Mouse (Mus musculus) intestine, embryonic 16.5 days (tissue): ENCODE measurements around the gene Ttll13. TPM values are rescaled to one million over a fixed set of nuclear protein-coding genes. Genes with fewer than 3 reads are reported as not detected.

Experiments used
- ATAC-seq: fragments of 200-750 bp; cut with Nextera tagmentation; 2 replicates; pipeline ENCODE4 v1.8.0; 2017; ENCODE audit warnings: moderate TSS enrichment, moderate library complexity
- H3K27ac ChIP-seq: fragments of 300-500 bp; sonication (generic); 2 replicates; pipeline ENCODE4 v1.5.1; 2014; ENCODE audit warnings: mild to moderate bottlenecking, low read length
- H3K27me3 ChIP-seq: fragments of 300-500 bp; sonication (generic); replicated peaks from 2 replicates; pipeline ENCODE4 v1.6.1; 2014; ENCODE audit warnings: low read length, control low read depth, mixed read lengths; ENCODE audit not compliant: control insufficient read depth, insufficient read depth
- H3K36me3 ChIP-seq: fragments of 300-500 bp; sonication (generic); 2 replicates; pipeline ENCODE4 v1.6.1; 2014; ENCODE audit warnings: low read length, control low read depth; ENCODE audit not compliant: control insufficient read depth, insufficient read depth
- H3K4me1 ChIP-seq: fragments of 300-500 bp; sonication (generic); 2 replicates; pipeline ENCODE4 v1.6.1; 2014; ENCODE audit warnings: low read length, control low read depth, mixed read lengths; ENCODE audit not compliant: control insufficient read depth, insufficient read depth
- H3K4me2 ChIP-seq: fragments of 300-500 bp; sonication (generic); 2 replicates; pipeline ENCODE4 v1.6.1; 2014; ENCODE audit warnings: low read depth, low read length, control low read depth
- H3K4me3 ChIP-seq: fragments of 300-500 bp; sonication (generic); 2 replicates; pipeline ENCODE4 v1.5.1; 2014; ENCODE audit warnings: mild to moderate bottlenecking, low read length
- H3K9ac ChIP-seq: fragments of 300-500 bp; sonication (generic); 2 replicates; pipeline ENCODE4 v1.6.1; 2014; ENCODE audit warnings: low read depth, low read length
- H3K9me3 ChIP-seq: fragments of 300-500 bp; sonication (generic); 2 replicates; pipeline ENCODE4 v1.6.1; 2016; ENCODE audit warnings: low read length, control low read depth; ENCODE audit not compliant: control insufficient read depth
- WGBS: fragments of 180-500 bp; shearing (Covaris S2); extraction: QIAGEN DNeasy Blood & Tissue Kit; methylation state at CpG from one replicate; pipeline ENCODE4 v1.1.7; 2014; 5-methylcytosine and 5-hydroxymethylcytosine counted together
- polyA plus RNA-seq: library from polyadenylated mRNA; unstranded; fragments of >200 nt; fragmentation: Nextera tagmentation; extraction: Ambion mirVana; gene quantifications from 2 replicates; pipeline ENCODE4 v1.2.1, GENCODE M21; 2015

Ttll13 gene
- polyA plus RNA-seq, 1 experiment from 2014 or later = 0.56 TPM

- peak; percentile 96 for ATAC-seq
- Histone ChIP-seq H3K9ac (peak within 1 kb of the TSS; percentile 86), H3K27me3 (no peaks in the 10 kb centered on the region), H3K27ac (peak within 1 kb of the TSS; percentile 65), H3K9me3 (no peaks in the 10 kb centered on the region), H3K4me2 (peak within 1 kb of the TSS; percentile 84), H3K36me3 (peaks cover 12% of the 10 kb centered on the region), H3K4me3 (peak within 1 kb of the TSS; percentile 79), H3K4me1 (peaks cover 12% of the 10 kb centered on the region)
- WGBS = 4% methylated on average over 21 of the region's 21 CpGs
Observed at GRCm38 (mm10) chr7:80268897-80269750, 22.9 kb downstream of the Ttll13 start, which contains the start of gene Vps33b. Gene Vps33b (plus strand): TSS chr7:80269649.

GRCm38 (mm10) chr7:80269751-80270255 lies 23.6 kb downstream of the Ttll13 start:
- under 1% methylated on average over 23 of the region's 23 CpGs for WGBS
- Histone ChIP-seq H3K4me2 (peak overlapping the region; percentile 84), H3K36me3 (peaks cover 14% of the 10 kb centered on the region), H3K4me1 (peaks cover 12% of the 10 kb centered on the region), H3K9ac (peak overlapping the region; percentile 86), H3K27ac (peak overlapping the region; percentile 65), H3K27me3 (no peaks in the 10 kb centered on the region), H3K4me3 (peak overlapping the region; percentile 79), H3K9me3 (no peaks in the 10 kb centered on the region)
- peak; percentile 74 for ATAC-seq

- no peak for ATAC-seq
- H3K4me1 ChIP-seq = peaks cover 11% of the 10 kb centered on the region
- H3K27ac ChIP-seq = no peak overlapping the region
- peaks cover 23% of the 10 kb centered on the region for H3K36me3 ChIP-seq
- no peak overlapping the region for H3K4me2 ChIP-seq
- no peaks in the 10 kb centered on the region for H3K9me3 ChIP-seq
- 92% methylated on average over 2 of the region's 2 CpGs for WGBS
- H3K4me3 ChIP-seq = no peak overlapping the region
- no peaks in the 10 kb centered on the region for H3K27me3 ChIP-seq
- no peak overlapping the region for H3K9ac ChIP-seq
Observed at GRCm38 (mm10) chr7:80273456-80273855, 27.3 kb downstream of the Ttll13 start.

GRCm38 (mm10) chr7:80276374-80276773 lies 30.2 kb downstream of the Ttll13 start:
- no peak for ATAC-seq
- no peak overlapping the region for H3K4me2 ChIP-seq
- no peaks in the 10 kb centered on the region for H3K9me3 ChIP-seq
- H3K27ac ChIP-seq = no peak overlapping the region
- H3K27me3 ChIP-seq = no peaks in the 10 kb centered on the region
- 93% methylated on average over 4 of the region's 4 CpGs for WGBS
- H3K4me1 ChIP-seq = no peaks in the 10 kb centered on the region
- H3K4me3 ChIP-seq = no peak overlapping the region
- H3K36me3 ChIP-seq = peaks cover 23% of the 10 kb centered on the region
- no peak overlapping the region for H3K9ac ChIP-seq

GRCm38 (mm10) chr7:80280032-80280431 lies 33.9 kb downstream of the Ttll13 start:
- Histone ChIP-seq H3K36me3 (peaks cover 23% of the 10 kb centered on the region), H3K27me3 (no peaks in the 10 kb centered on the region), H3K4me1 (no peaks in the 10 kb centered on the region), H3K27ac (no peak overlapping the region), H3K9ac (no peak overlapping the region), H3K9me3 (no peaks in the 10 kb centered on the region), H3K4me2 (no peak overlapping the region), H3K4me3 (no peak overlapping the region)
- ATAC-seq = no peak
- WGBS = 77% methylated on average over 10 of the region's 10 CpGs

GRCm38 (mm10) chr7:80280998-80281397 lies 34.8 kb downstream of the Ttll13 start:
- no peak overlapping the region for H3K4me3 ChIP-seq
- H3K27me3 ChIP-seq = no peaks in the 10 kb centered on the region
- no peaks in the 10 kb centered on the region for H3K9me3 ChIP-seq
- H3K27ac ChIP-seq = no peak overlapping the region
- ATAC-seq = no peak
- peaks cover 21% of the 10 kb centered on the region; the same call in 1 of the 2 replicates for H3K36me3 ChIP-seq
- 89% methylated on average over 2 of the region's 2 CpGs for WGBS
- no peaks in the 10 kb centered on the region for H3K4me1 ChIP-seq
- H3K4me2 ChIP-seq = no peak overlapping the region
- no peak overlapping the region for H3K9ac ChIP-seq

- Histone ChIP-seq H3K36me3 (peaks cover 17% of the 10 kb centered on the region), H3K4me3 (no peak overlapping the region), H3K9me3 (no peaks in the 10 kb centered on the region), H3K27ac (no peak overlapping the region), H3K4me2 (no peak overlapping the region), H3K27me3 (no peaks in the 10 kb centered on the region), H3K4me1 (no peaks in the 10 kb centered on the region), H3K9ac (no peak overlapping the region)
- no peak for ATAC-seq
- 83% methylated on average over 3 of the region's 3 CpGs for WGBS
Observed at GRCm38 (mm10) chr7:80281646-80282045, 35.5 kb downstream of the Ttll13 start.

GRCm38 (mm10) chr7:80283226-80283918 lies 37.2 kb downstream of the Ttll13 start:
- no peak overlapping the region for H3K9ac ChIP-seq
- H3K4me1 ChIP-seq = no peaks in the 10 kb centered on the region
- no peaks in the 10 kb centered on the region for H3K27me3 ChIP-seq
- peaks cover 18% of the 10 kb centered on the region for H3K36me3 ChIP-seq
- H3K27ac ChIP-seq = peak overlapping the region; percentile 38
- H3K4me2 ChIP-seq = 0 out of 2 replicates have a peak overlapping the region, but pooled peaks have one; percentile 10
- ATAC-seq = peak; percentile 57
- WGBS = 83% methylated on average over 3 of the region's 3 CpGs
- H3K9me3 ChIP-seq = no peaks in the 10 kb centered on the region
- H3K4me3 ChIP-seq = no peak overlapping the region

GRCm38 (mm10) chr7:80284391-80284790 lies 38.2 kb downstream of the Ttll13 start:
- H3K9ac ChIP-seq = no peak overlapping the region
- peak overlapping the region; percentile 38; the same call in 1 of the 2 replicates for H3K27ac ChIP-seq
- H3K4me2 ChIP-seq = no peak overlapping the region
- WGBS = 91% methylated on average over 5 of the region's 5 CpGs
- H3K4me1 ChIP-seq = no peaks in the 10 kb centered on the region
- no peaks in the 10 kb centered on the region for H3K9me3 ChIP-seq
- H3K36me3 ChIP-seq = peaks cover 18% of the 10 kb centered on the region
- ATAC-seq = no peak
- no peak overlapping the region for H3K4me3 ChIP-seq
- no peaks in the 10 kb centered on the region for H3K27me3 ChIP-seq
